Mouse (Mus musculus) kidney, postnatal 14 days (tissue): ENCODE data around the gene Nradd.
A peak's percentile ranks its signal among the peaks of the same experiment; 100 is the strongest.

Experiments used
- DNase-seq: peaks from one replicate; pipeline ENCODE4 v3.0.0; 2022; ENCODE audit warnings: mixed read lengths

Nradd gene

GRCm38 (mm10) chr9:110652963-110653654, 28.9 kb upstream of the Nradd start:
- no peak for DNase-seq

GRCm38 (mm10) chr9:110651931-110652722, 27.9 kb upstream of the Nradd start:
- peak; percentile 81 for DNase-seq

GRCm38 (mm10) chr9:110649775-110650174, 25.5 kb upstream of the Nradd start:
- no peak for DNase-seq

GRCm38 (mm10) chr9:110645219-110645618, 21.0 kb upstream of the Nradd start:
- DNase-seq: no peak

- DNase-seq: no peak
These were observed 20.0 kb upstream of the Nradd start for GRCm38 (mm10) chr9:110644295-110644694.

- DNase-seq: peak; percentile 70
These were observed 19.5 kb upstream of the Nradd start for GRCm38 (mm10) chr9:110643787-110644186.

- DNase-seq: peak; percentile 49
These were observed 18.7 kb upstream of the Nradd start for GRCm38 (mm10) chr9:110642812-110643524.

- DNase-seq: no peak
These were observed 16.8 kb upstream of the Nradd start for GRCm38 (mm10) chr9:110641006-110641405.

GRCm38 (mm10) chr9:110638611-110639021, 14.4 kb upstream of the Nradd start:
- DNase-seq: no peak

GRCm38 (mm10) chr9:110635225-110635624, 11.0 kb upstream of the Nradd start:
- DNase-seq: peak; percentile 89

- DNase-seq: no peak
These were observed 9.6 kb upstream of the Nradd start for GRCm38 (mm10) chr9:110633882-110634281.

GRCm38 (mm10) chr9:110632671-110633070, 8.4 kb upstream of the Nradd start:
- no peak for DNase-seq

GRCm38 (mm10) chr9:110631651-110632275, 7.5 kb upstream of the Nradd start:
- DNase-seq: no peak

- peak; percentile 56 for DNase-seq
These were observed 6.9 kb upstream of the Nradd start for GRCm38 (mm10) chr9:110631191-110631590.

GRCm38 (mm10) chr9:110630171-110630570, 5.9 kb upstream of the Nradd start:
- peak; percentile 65 for DNase-seq

- DNase-seq: no peak
These were observed 1.2 kb upstream of the Nradd start for GRCm38 (mm10) chr9:110625350-110625908.

GRCm38 (mm10) chr9:110623416-110624195, 646 bp downstream of the Nradd start:
- no peak for DNase-seq

GRCm38 (mm10) chr9:110622621-110623219, 1.5 kb downstream of the Nradd start:
- DNase-seq: no peak

- DNase-seq: no peak
These were observed 3.6 kb downstream of the Nradd start for GRCm38 (mm10) chr9:110620685-110621084.

- DNase-seq: no peak
These were observed 4.1 kb downstream of the Nradd start for GRCm38 (mm10) chr9:110620180-110620579.

- no peak for DNase-seq
These were observed 7.2 kb downstream of the Nradd start for GRCm38 (mm10) chr9:110617081-110617480.
